Mouse (Mus musculus): ENCODE data around the gene Rad51d. TPM values are rescaled to one million over a fixed set of nuclear protein-coding genes. Genes with fewer than 3 reads are reported as not detected.
A peak's percentile ranks its signal among the peaks of the same experiment; 100 is the strongest.

Gene Rad51d
- polyA plus RNA-seq, 1 experiment from 2014 or later: 14.8 TPM

DNA sequence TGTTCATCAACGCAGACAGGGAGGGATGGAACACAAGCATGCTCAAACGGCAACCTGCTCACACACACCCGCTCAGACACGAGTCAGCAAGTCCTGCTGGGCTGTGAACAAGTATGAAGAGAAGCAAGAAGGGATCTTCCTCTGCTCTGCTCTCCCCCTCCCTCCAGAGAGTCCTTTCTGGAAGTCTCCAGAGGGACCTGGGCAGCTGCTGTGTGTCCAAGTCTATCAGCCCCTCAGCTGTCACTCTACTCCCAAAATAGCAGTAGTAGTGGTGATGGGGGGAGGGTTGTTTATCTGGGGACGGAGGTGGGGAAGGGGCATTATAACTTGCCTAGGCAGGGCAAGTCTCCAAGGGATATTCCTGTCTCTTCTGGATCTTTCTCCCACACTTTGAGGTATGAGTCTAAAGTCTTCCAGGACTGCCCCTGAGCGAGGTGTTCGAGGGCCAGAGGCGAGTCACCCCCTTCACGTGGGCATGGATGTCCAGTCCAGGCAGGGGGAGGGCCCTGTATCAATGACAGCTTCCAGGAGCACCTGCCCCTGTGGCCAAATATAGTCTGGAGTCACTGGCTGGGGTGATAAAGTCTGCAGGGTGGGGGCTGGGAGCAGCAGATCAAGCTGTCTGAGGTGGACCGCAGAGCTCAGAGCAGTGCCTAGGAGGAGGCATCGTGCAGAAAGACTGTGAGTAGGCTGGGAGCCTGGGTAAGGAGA lies 20.4 kb upstream of the Rad51d start:
- ATAC-seq (ENCODE audit: insufficient read depth, low FRiP score, low read depth): no peak
- H3K4me3 ChIP-seq (replicated peaks): no peak overlapping the region
- 0 out of 2 replicates have a peak, but pooled peaks cover 3% of the 10 kb centered on the region for H3K36me3 ChIP-seq
- H3K4me1 ChIP-seq: peaks cover 6% of the 10 kb centered on the region; the same call in 1 of the 2 replicates
- H3K9ac ChIP-seq: no peak overlapping the region
- H3K9me3 ChIP-seq: no peaks in the 10 kb centered on the region
- 64% methylated on average over 11 of the region's 11 CpGs for WGBS
- H3K27me3 ChIP-seq (replicated peaks): no peaks in the 10 kb centered on the region; the same call in 1 of the 2 replicates
- H3K4me2 ChIP-seq: no peak overlapping the region
- no peak overlapping the region for H3K27ac ChIP-seq

- H3K9ac ChIP-seq: no peak within 1 kb of the TSS
- H3K4me1 ChIP-seq: peaks cover 6% of the 10 kb centered on the region; the same call in 1 of the 2 replicates
- H3K36me3 ChIP-seq: peaks cover 4% of the 10 kb centered on the region; the same call in 1 of the 2 replicates
- no peak within 1 kb of the TSS for H3K27ac ChIP-seq
- no peak within 1 kb of the TSS for H3K4me2 ChIP-seq
- no peaks in the 10 kb centered on the region; the same call in 1 of the 2 replicates for H3K27me3 ChIP-seq (replicated peaks)
- H3K9me3 ChIP-seq: no peaks in the 10 kb centered on the region
- H3K4me3 ChIP-seq (replicated peaks): no peak within 1 kb of the TSS
- no peak for ATAC-seq (ENCODE audit: insufficient read depth, low FRiP score, low read depth)
- 86% methylated on average over 4 of the region's 4 CpGs for WGBS
Measured at GRCm38 (mm10) chr11:82910250-82910649, 19.8 kb upstream of the Rad51d start, which contains the start of gene Unc45b. TSS of gene Unc45b (plus strand) at chr11:82910550.

DNA sequence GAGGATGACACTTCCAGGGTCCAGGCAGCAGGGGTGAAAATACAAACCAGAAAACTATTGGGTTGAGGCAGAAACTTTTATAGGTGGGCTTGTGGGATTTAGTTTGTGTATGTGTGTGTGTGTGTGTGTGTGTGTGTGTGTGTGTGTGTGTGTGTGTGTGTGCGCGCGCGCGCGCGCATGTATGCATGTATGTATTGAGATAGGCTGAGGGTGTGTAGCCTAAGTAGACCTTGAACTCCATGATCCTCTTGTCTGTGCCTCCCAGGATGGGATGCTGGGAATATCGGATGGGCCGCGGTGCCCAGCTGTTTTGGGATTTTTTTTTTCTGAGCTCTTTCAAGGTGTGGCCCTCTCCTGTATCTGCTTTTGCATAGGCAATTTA lies 18.2 kb upstream of the Rad51d start:
- peaks cover 19% of the 10 kb centered on the region for H3K36me3 ChIP-seq
- no peak overlapping the region for H3K27ac ChIP-seq
- no peak overlapping the region for H3K9ac ChIP-seq
- no peaks in the 10 kb centered on the region for H3K9me3 ChIP-seq
- WGBS: 48% methylated on average over 10 of the region's 10 CpGs
- peak overlapping the region; percentile 87 for H3K4me2 ChIP-seq
- ATAC-seq (ENCODE audit: insufficient read depth, low FRiP score, low read depth): no peak
- H3K27me3 ChIP-seq (replicated peaks): no peaks in the 10 kb centered on the region; the same call in 1 of the 2 replicates
- H3K4me1 ChIP-seq: peaks cover 6% of the 10 kb centered on the region; the same call in 1 of the 2 replicates
- H3K4me3 ChIP-seq (replicated peaks): peak overlapping the region; percentile 85

DNA sequence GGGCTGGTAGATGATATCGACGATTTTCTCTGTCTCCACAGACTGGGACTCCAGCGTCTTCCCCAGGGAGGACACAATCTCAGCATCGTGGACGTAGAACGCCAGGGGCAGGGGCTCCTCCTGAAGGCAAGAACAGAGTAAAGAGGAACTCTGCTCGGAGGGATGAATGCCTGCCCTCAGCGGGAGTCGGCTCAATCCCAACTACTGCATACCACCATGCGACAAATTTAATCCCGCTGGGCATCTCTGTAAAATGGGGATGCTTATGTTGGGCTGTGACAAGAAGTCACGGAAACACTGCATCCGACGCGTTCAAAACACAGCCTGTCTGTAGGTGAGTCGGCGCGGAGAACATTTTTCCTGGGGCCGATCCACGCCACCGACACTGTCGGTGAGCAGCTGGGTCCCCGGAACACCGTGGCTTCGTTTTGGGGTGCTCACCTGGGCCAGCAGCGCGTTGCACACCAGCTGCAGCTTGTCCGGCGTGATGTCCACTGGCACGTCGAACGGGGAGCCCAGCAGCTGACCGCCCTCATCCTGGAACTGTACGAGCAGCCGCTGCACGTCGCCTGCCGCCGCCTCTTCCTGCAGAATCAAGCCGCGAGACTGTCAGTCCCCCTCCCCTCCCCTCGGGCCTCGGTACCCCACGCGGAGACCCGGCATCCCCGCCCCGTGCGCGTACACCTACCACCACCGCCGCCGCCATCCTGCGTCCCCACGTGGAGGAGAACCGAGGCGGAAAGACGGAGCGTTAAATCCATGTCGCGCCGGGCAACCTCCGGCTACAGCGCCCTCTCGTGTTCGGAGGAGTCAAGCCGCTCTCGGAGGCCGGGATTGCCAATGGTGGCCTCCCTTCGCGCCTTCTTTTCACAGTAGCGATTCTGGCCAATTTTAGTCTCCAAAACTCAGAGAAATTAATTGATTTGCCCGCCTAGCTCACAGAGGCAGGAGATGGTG lies 17.5 kb upstream of the Rad51d start, which contains the start of gene Nle1:
Gene Nle1 (minus strand): TSS at position 761 of the 957 bp plus-strand sequence.
- peak; percentile 52; the same call in 1 of the 2 replicates for ATAC-seq (ENCODE audit: insufficient read depth, low FRiP score, low read depth)
- peaks cover 6% of the 10 kb centered on the region; the same call in 1 of the 2 replicates for H3K4me1 ChIP-seq
- 1% methylated on average over 72 of the region's 73 CpGs for WGBS
- H3K36me3 ChIP-seq: peaks cover 26% of the 10 kb centered on the region
- no peaks in the 10 kb centered on the region for H3K9me3 ChIP-seq
- H3K4me2 ChIP-seq: peak within 1 kb of the TSS; percentile 87
- H3K27me3 ChIP-seq (replicated peaks): no peaks in the 10 kb centered on the region
- H3K27ac ChIP-seq: no peak within 1 kb of the TSS
- H3K9ac ChIP-seq: peak within 1 kb of the TSS; percentile 71
- peak within 1 kb of the TSS; percentile 85 for H3K4me3 ChIP-seq (replicated peaks)

DNA sequence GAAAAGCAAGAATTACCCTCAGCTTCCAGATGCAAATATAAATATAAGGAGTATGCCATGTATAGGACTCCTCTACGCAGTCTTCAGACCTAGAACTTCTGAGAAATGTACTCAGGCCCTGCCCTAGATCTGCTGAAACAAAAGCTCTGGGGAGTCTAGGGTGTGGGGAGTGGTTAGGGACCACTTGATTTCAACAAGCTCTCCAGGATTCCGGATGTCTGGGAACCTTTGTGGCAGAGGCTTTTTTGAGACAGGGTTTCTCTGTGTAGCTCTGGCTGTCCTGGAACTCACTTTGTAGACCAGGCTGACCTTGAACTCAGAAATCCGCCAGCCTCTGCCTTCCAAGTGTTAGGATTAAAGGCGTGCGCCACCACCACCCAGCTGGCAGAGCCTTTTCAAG lies 15.4 kb upstream of the Rad51d start:
- no peaks in the 10 kb centered on the region for H3K9me3 ChIP-seq
- H3K4me1 ChIP-seq: peaks cover 6% of the 10 kb centered on the region; the same call in 1 of the 2 replicates
- H3K27me3 ChIP-seq (replicated peaks): no peaks in the 10 kb centered on the region
- H3K4me3 ChIP-seq (replicated peaks): no peak overlapping the region
- no peak for ATAC-seq (ENCODE audit: insufficient read depth, low FRiP score, low read depth)
- peaks cover 40% of the 10 kb centered on the region for H3K36me3 ChIP-seq
- 86% methylated on average over 5 of the region's 5 CpGs for WGBS
- no peak overlapping the region for H3K9ac ChIP-seq
- H3K27ac ChIP-seq: no peak overlapping the region
- H3K4me2 ChIP-seq: no peak overlapping the region

DNA sequence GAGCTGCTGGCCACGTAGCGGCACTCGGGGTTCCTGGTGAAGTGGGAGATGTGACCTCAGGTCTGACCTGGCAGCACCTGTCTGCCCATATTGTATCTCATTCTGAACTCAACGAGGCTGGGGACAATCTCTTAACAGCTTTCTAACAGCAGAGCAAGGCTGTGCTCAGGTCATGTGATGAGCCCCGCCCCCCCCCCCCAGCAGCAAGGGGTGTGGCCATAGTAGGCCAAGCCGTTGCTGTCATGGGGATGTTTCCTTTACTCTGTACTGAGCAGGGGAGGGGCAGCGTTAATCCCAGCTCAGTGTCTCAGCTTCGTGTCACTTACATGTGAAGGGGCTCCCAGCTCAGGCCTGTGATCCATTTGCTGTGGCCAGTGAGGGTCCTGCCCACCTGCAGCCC lies 14.5 kb upstream of the Rad51d start:
- Histone ChIP-seq H3K36me3 (peaks cover 45% of the 10 kb centered on the region), H3K4me1 (peaks cover 6% of the 10 kb centered on the region; the same call in 1 of the 2 replicates)

DNA sequence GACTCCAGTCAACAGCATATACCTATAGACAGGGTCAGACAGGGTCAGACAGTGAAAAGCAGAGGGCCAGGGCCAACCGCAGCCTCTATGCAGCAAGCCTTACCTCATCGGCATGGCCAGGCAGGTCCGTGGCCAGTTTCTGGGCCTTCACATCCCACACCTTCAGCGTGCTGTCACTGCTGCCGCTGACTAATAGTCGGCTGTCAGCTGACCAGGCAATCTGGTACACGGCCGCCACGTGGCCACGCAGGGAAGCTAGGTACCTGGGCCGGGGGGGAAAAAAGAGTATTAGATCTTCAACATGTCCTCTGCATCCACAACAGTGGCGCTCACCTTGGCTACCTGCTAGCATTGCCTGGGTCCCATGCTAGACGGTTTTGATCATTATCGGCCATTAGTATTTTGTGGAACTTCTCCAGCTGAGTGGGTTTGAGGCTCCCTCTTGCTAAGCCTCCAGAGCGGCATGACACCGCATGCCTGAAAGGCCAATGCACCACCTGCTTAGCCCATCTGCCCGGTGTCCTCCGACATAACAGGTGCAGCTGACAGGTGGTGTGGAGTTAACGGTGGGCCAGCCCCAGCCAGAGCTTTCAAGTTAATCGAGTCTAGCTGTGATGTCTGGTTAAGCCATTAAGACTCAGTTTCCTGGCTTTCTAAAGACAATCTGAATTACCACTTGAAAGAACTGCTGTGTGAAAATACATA lies 11.3 kb upstream of the Rad51d start:
- Histone ChIP-seq H3K27me3 (replicated peaks) (no peaks in the 10 kb centered on the region), H3K9ac (no peak overlapping the region), H3K4me1 (no peaks in the 10 kb centered on the region), H3K9me3 (no peaks in the 10 kb centered on the region), H3K36me3 (peaks cover 50% of the 10 kb centered on the region), H3K4me2 (no peak overlapping the region), H3K27ac (no peak overlapping the region), H3K4me3 (replicated peaks) (no peak overlapping the region)
- ATAC-seq (ENCODE audit: insufficient read depth, low FRiP score, low read depth): no peak
- WGBS: 91% methylated on average over 20 of the region's 20 CpGs

More for the DNA sequence above, 14.5 kb upstream of the Rad51d start:
- H3K9me3 ChIP-seq: no peaks in the 10 kb centered on the region
- 65% methylated on average over 8 of the region's 8 CpGs for WGBS
- H3K27ac ChIP-seq: no peak overlapping the region
- no peak overlapping the region for H3K9ac ChIP-seq
- ATAC-seq (ENCODE audit: insufficient read depth, low FRiP score, low read depth): no peak
- no peak overlapping the region for H3K4me2 ChIP-seq
- no peak overlapping the region for H3K4me3 ChIP-seq (replicated peaks)
- H3K27me3 ChIP-seq (replicated peaks): no peaks in the 10 kb centered on the region

DNA sequence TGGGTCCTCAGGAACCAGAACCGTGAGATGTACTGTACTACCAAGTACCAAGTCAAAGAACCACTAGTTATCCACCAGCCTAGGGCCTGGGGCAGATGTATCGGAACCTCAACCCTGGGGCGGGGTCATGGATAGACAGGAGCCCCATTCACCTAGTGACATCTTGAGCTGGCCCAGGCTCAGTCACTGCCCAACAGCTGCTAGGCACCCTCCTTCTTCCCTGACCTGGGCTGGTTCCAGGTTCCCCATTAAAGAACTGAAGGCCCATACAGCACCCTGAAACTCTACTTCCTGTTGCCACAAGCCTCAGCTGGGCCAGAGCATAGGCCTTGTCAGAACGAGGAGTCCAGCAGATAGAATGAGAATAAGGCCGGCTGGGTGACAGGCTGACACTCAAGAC lies 9.3 kb upstream of the Rad51d start:
- no peak overlapping the region for H3K4me2 ChIP-seq
- no peak overlapping the region for H3K9ac ChIP-seq
- no peak overlapping the region for H3K27ac ChIP-seq
- no peaks in the 10 kb centered on the region for H3K4me1 ChIP-seq
- H3K9me3 ChIP-seq: no peaks in the 10 kb centered on the region
- peaks cover 41% of the 10 kb centered on the region for H3K36me3 ChIP-seq
- H3K27me3 ChIP-seq (replicated peaks): no peaks in the 10 kb centered on the region
- no peak for ATAC-seq (ENCODE audit: insufficient read depth, low FRiP score, low read depth)
- no peak overlapping the region for H3K4me3 ChIP-seq (replicated peaks)
- WGBS: 89% methylated on average over 5 of the region's 5 CpGs

GRCm38 (mm10) chr11:82897478-82897877 lies 7.1 kb upstream of the Rad51d start:
- H3K9me3 ChIP-seq: no peaks in the 10 kb centered on the region
- no peak for ATAC-seq (ENCODE audit: insufficient read depth, low FRiP score, low read depth)
- no peaks in the 10 kb centered on the region for H3K27me3 ChIP-seq (replicated peaks)
- no peak overlapping the region for H3K4me2 ChIP-seq
- no peak overlapping the region for H3K9ac ChIP-seq
- peaks cover 20% of the 10 kb centered on the region for H3K36me3 ChIP-seq
- H3K27ac ChIP-seq: no peak overlapping the region
- no peak overlapping the region for H3K4me3 ChIP-seq (replicated peaks)
- 78% methylated on average over 10 of the region's 10 CpGs for WGBS
- H3K4me1 ChIP-seq: no peaks in the 10 kb centered on the region

- Histone ChIP-seq H3K9me3 (no peaks in the 10 kb centered on the region), H3K4me3 (replicated peaks) (no peak within 1 kb of the TSS), H3K27ac (no peak within 1 kb of the TSS), H3K4me2 (no peak within 1 kb of the TSS), H3K9ac (no peak within 1 kb of the TSS), H3K4me1 (peaks cover 15% of the 10 kb centered on the region), H3K36me3 (no peaks in the 10 kb centered on the region), H3K27me3 (replicated peaks) (0 out of 2 replicates have a peak, but pooled peaks cover 3% of the 10 kb centered on the region)
- 49% methylated on average over 7 of the region's 7 CpGs for WGBS
- no peak for ATAC-seq (ENCODE audit: insufficient read depth, low FRiP score, low read depth)
Measured at GRCm38 (mm10) chr11:82891936-82892335, 1.5 kb upstream of the Rad51d start, which contains the start of gene Fndc8. TSS of gene Fndc8 (plus strand) at chr11:82892124.
